Mouse (Mus musculus): Measurements from ENCODE around the gene Myh13. TPM values are rescaled to one million over a fixed set of nuclear protein-coding genes. Genes with fewer than 3 reads are reported as not detected.

Gene Myh13
- total RNA-seq, 4 experiments from 2014 or later: 0.47 TPM; not detected in 3

DNA sequence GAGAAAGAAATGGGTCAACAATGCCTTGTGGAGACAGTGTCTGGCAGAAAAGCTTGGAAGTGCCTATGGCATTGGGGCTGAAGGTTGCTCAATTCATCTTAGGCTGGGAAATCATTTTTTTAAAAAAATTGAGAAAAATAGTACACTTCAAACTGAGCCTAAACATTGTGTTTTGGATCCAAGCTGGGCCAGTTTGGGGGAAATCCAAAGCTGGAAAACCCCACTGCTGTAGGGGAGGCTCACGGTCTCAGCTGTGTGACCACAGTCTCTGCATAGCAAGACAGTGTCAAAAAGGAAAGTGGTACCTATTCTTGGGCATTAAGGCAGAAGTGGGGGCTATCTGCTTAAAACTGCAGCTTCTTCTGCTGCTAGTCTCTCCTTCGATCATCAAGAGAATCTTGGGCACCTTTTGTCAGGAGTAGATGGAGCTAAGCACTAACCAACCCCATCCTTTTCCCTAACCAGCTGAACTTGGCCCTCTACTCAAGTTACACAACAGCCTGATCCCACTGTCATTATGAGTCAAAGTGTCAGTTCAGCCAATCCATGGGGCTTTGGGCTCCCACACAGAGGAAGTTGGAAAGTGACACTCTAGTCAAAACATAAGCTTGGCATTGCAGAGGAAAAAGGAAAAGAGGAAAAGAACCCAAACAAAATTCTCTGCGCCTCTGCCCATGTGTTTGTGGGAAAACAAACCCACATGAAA is 69.4 kb downstream of the Myh13 start:
- no peak for DNase-seq (ENCODE audit: low spot score)

DNA sequence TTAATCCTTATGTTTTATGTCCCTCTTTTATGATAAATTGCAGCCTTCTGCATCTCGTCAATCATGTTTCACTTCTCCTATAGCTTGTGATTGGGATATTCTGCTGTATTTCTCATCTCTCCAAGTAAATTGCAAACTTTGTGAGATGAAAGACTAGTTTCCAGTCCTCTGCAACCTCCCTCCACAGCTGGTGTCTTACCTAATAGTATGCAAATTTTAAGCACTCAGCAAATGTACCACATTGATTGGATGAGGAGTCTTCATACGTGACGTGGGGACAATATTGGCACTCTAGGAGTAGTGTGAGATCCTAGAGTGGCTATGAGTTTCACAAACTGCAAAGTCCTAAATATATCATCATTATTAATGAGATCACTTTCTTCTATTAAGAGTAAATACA is 70.9 kb downstream of the Myh13 start:
- DNase-seq (ENCODE audit: low spot score): no peak

DNA sequence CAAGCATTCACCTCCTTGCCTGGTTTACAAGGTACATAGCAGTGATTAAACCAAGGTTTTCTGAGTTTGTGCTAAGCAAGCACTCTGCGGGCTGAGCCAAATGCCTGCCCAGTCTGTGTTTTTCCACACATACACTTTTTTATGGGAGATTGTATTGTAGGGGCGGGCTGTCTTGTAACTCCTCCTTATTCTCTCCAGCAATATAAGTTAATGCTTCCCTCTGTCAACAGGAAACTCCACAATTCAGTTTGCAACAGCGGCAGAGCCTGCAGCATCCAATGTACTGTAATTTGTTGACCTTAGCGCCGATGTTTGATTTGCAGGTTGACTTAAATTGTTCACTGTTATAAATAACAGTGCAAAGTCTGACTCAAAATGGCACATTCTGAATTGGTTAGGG is 79.5 kb downstream of the Myh13 start:
- no peak for DNase-seq (ENCODE audit: low spot score)

DNA sequence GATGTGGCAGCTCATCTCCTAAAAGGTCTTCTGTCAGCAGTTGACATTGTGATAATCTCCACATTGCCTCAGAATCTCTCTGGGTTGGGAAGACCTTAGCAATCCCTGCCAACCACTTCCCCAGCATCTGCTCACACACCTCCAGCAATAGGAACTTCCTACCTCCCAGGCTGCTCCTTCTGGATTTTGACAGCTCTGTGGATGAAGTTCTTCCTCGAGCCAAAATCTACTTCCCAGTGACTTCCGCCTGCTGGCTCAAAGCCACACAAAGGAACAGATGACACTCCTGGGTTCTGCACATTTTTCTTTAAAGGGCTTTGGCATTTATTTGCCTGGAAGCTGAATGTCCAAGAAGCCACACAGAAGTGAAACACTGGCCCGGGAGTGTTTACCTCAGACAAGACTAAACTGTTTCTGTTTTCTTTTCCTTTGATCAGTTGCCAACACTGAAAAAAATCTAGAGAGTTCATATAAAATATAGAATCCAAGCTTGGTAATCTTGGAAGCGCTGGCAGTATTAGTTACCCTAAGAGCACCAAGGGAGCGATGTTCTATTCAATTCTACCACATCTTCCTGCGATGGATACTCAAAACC is 93.0 kb downstream of the Myh13 start:
- DNase-seq (ENCODE audit: low spot score): no peak

Other genes starting within 250 kb of the Myh13 start
- under 1 TPM in 2 of 4 experiments, not detected in 2; 0.03 TPM for gene Myh3, start 243.4 kb upstream of the Myh13 start, total RNA-seq (2022)
- gene Myh2, start 150.6 kb upstream of the Myh13 start, total RNA-seq (2022): under 1 TPM; 0.29 to 0.47 (median 0.35) TPM
- 1 to 10 TPM in 1 of 4 experiments, under 1 TPM in 3; 0.29 to 1.2 (median 0.54) TPM for gene Myh1, start 121.6 kb upstream of the Myh13 start, total RNA-seq (2022)
- gene Myh4, start 83.6 kb upstream of the Myh13 start, total RNA-seq (2022): 10 to 100 TPM in 1 of 4 experiments, 1 to 10 TPM in 3; 5.6 to 10.3 (median 7.0) TPM
- under 1 TPM; 0.08 to 0.16 (median 0.09) TPM for gene Myh8, start 44.5 kb upstream of the Myh13 start, total RNA-seq (2022)
- gene Gas7, start 133.8 kb downstream of the Myh13 start, total RNA-seq (2022): 10 to 100 TPM in 1 of 4 experiments, 1 to 10 TPM in 3; 7.8 to 10.3 (median 8.3) TPM